Mouse (Mus musculus): Measurements from ENCODE around the gene Rrm2.
"Not testable (repeated sequence)": the region's sequence is repeated elsewhere in the genome, so short reads cannot be mapped to it uniquely, and the experiment has no call there.

Gene Rrm2

GRCm38 (mm10) chr12:24707954-24708823, at the start of gene Rrm2:
Gene Rrm2 (plus strand): TSS chr12:24708241.
- peak; percentile 85 for DNase-seq (ENCODE audit: low read depth, low spot score)

- DNase-seq (ENCODE audit: low read depth, low spot score), result no peak
Observed at GRCm38 (mm10) chr12:24658998-24659397, 49.0 kb upstream of the Rrm2 start.

- no peak for DNase-seq (ENCODE audit: low read depth, low spot score)
Observed at GRCm38 (mm10) chr12:24659923-24660322, 48.1 kb upstream of the Rrm2 start.

- no peak for DNase-seq (ENCODE audit: low read depth, low spot score)
Observed at GRCm38 (mm10) chr12:24661100-24661499, 46.9 kb upstream of the Rrm2 start.

GRCm38 (mm10) chr12:24662131-24662530, 45.9 kb upstream of the Rrm2 start:
- no peak for DNase-seq (ENCODE audit: low read depth, low spot score)

GRCm38 (mm10) chr12:24680096-24680491, 27.9 kb upstream of the Rrm2 start:
- DNase-seq (ENCODE audit: low read depth, low spot score), result peak; percentile 81

- no peak for DNase-seq (ENCODE audit: low read depth, low spot score)
Observed at GRCm38 (mm10) chr12:24680492-24681285, 27.4 kb upstream of the Rrm2 start.

- DNase-seq (ENCODE audit: low read depth, low spot score), result peak; percentile 51
Observed at GRCm38 (mm10) chr12:24681286-24682023, 26.6 kb upstream of the Rrm2 start, which contains the start of gene Cys1. Gene Cys1 (minus strand): TSS chr12:24681813.

GRCm38 (mm10) chr12:24682563-24682962, 25.5 kb upstream of the Rrm2 start:
- DNase-seq (ENCODE audit: low read depth, low spot score), result peak; percentile 68

GRCm38 (mm10) chr12:24683461-24683860, 24.6 kb upstream of the Rrm2 start:
- DNase-seq (ENCODE audit: low read depth, low spot score), result no peak

- DNase-seq (ENCODE audit: low read depth, low spot score), result no peak
Observed at GRCm38 (mm10) chr12:24686038-24686695, 21.9 kb upstream of the Rrm2 start.

GRCm38 (mm10) chr12:24686696-24687346, 21.2 kb upstream of the Rrm2 start:
- no peak for DNase-seq (ENCODE audit: low read depth, low spot score)

GRCm38 (mm10) chr12:24690351-24690750, 17.7 kb upstream of the Rrm2 start:
- no peak for DNase-seq (ENCODE audit: low read depth, low spot score)

- peak; percentile 76 for DNase-seq (ENCODE audit: low read depth, low spot score)
Observed at GRCm38 (mm10) chr12:24696500-24697483, 11.2 kb upstream of the Rrm2 start.

GRCm38 (mm10) chr12:24697484-24698204, 10.4 kb upstream of the Rrm2 start:
- no peak for DNase-seq (ENCODE audit: low read depth, low spot score)

GRCm38 (mm10) chr12:24698514-24698913, 9.5 kb upstream of the Rrm2 start:
- no peak for DNase-seq (ENCODE audit: low read depth, low spot score)

- no peak for DNase-seq (ENCODE audit: low read depth, low spot score)
Observed at GRCm38 (mm10) chr12:24699578-24699977, 8.5 kb upstream of the Rrm2 start.

GRCm38 (mm10) chr12:24701621-24702020, 6.4 kb upstream of the Rrm2 start:
- not testable (repeated sequence) for DNase-seq (ENCODE audit: low read depth, low spot score)

- no peak for DNase-seq (ENCODE audit: low read depth, low spot score)
Observed at GRCm38 (mm10) chr12:24703013-24703412, 5.0 kb upstream of the Rrm2 start.
